Mouse (Mus musculus): Measurements from ENCODE around the gene Pcnp. TPM values are rescaled to one million over a fixed set of nuclear protein-coding genes. Genes with fewer than 3 reads are reported as not detected.

Pcnp gene
- polyA plus RNA-seq, 1 experiment from 2014 or later, result 144 TPM

Small RNAs within 50 kb of the gene (microRNA-seq; reads per million reads assigned to microRNA genes)
- gene Gm24047, result not detected

Other genes starting within 250 kb of the Pcnp start
- 2.1 and 2.5 TPM in 2 replicates for gene Nfkbiz, start 190.8 kb downstream of the Pcnp start, polyA plus RNA-seq (2015; fragmentation: Nextera tagmentation; extraction: Ambion mirVana)
- gene Nxpe3, start 134.5 kb downstream of the Pcnp start, polyA plus RNA-seq (2015; fragmentation: Nextera tagmentation; extraction: Ambion mirVana), result 0.53 and 0.59 TPM in 2 replicates
- 7.5 and 9.1 TPM in 2 replicates for gene Cep97, start 94.9 kb downstream of the Pcnp start, polyA plus RNA-seq (2015; fragmentation: Nextera tagmentation; extraction: Ambion mirVana)
- gene Rpl24, start 63.5 kb downstream of the Pcnp start, polyA plus RNA-seq (2015; fragmentation: Nextera tagmentation; extraction: Ambion mirVana), result 547 and 552 TPM in 2 replicates
- gene Zbtb11, start 55.9 kb downstream of the Pcnp start, polyA plus RNA-seq (2015; fragmentation: Nextera tagmentation; extraction: Ambion mirVana), result 10.7 and 11.3 TPM in 2 replicates
- 18.2 and 18.8 TPM in 2 replicates for gene Trmt10c, start 8.1 kb upstream of the Pcnp start, polyA plus RNA-seq (2015; fragmentation: Nextera tagmentation; extraction: Ambion mirVana)
- 18.9 and 19.0 TPM in 2 replicates for gene Senp7, start 18.6 kb upstream of the Pcnp start, polyA plus RNA-seq (2015; fragmentation: Nextera tagmentation; extraction: Ambion mirVana)
- gene Impg2, start 174.6 kb upstream of the Pcnp start, polyA plus RNA-seq (2015; fragmentation: Nextera tagmentation; extraction: Ambion mirVana), result 0.07 and 0.20 TPM in 2 replicates